Mouse (Mus musculus): Measurements from ENCODE around the gene Rpp14.
"Not testable (repeated sequence)": the region's sequence is repeated elsewhere in the genome, so short reads cannot be mapped to it uniquely, and the experiment has no call there.

Rpp14 gene

GRCm38 (mm10) chr14:8112036-8112435 is 31.9 kb downstream of the Rpp14 start:
- no peak for ATAC-seq (ENCODE audit: insufficient number of reproducible peaks, low FRiP score, low TSS enrichment)

DNA sequence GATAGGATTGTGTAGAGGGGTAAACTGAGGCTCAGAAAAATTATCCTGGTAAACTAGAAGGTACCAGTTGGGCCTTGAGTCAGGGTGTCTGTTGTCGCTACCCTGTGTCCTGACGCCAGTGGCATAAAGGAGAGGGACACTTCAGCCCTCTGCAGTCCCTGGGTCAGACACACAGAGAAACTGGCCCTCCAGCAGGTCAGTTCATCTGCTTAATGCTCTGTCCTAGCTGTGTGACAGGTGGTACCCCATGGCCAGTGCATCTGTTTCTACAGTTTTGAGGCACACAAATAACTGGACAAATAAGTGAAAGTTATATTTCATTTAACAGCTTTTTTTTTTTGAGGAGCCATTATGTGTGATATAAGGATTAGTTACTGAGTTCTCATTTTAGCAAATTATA is 33.4 kb downstream of the Rpp14 start:
- peak; percentile 63 for ATAC-seq (ENCODE audit: insufficient number of reproducible peaks, low FRiP score, low TSS enrichment)

DNA sequence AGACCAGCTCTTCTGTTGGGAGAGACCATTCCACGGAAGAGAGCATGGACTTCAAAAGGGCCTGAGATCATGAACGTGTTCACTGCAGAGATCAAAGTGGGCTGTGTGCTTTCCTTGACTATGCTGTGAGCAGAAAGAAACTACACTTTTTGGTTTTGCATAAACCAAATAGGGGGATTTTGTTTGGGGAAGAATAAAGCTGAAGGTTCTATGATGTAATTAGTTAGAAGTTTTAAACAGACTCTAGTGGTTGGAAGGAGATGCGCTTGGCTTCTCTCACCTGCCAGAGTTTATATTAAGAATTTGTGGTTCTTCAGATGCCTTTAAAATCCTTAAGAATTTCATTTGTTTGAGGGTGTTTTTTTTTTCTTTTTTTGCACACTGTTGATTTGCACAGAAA is 34.1 kb downstream of the Rpp14 start:
- ATAC-seq (ENCODE audit: insufficient number of reproducible peaks, low FRiP score, low TSS enrichment), result no peak

DNA sequence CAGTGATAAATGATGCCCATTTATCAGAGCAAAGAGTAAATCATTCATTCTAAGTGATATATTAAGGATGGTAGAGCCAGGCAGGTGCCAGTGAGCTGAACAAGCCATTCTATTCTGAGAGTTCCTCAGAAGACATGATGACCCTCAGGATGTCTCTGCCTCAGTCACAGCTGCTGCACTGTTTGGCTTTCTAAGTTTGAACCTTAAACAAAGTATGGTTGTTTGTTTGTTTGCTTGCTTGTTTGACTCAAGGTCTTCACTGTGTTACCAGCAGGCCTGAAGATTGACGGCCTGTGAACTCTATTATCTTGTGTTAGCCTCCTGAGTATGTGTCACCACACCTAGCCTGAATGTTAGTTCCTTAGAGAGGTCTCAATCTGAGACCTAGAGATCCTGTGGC is 34.6 kb downstream of the Rpp14 start:
- no peak for ATAC-seq (ENCODE audit: insufficient number of reproducible peaks, low FRiP score, low TSS enrichment)

DNA sequence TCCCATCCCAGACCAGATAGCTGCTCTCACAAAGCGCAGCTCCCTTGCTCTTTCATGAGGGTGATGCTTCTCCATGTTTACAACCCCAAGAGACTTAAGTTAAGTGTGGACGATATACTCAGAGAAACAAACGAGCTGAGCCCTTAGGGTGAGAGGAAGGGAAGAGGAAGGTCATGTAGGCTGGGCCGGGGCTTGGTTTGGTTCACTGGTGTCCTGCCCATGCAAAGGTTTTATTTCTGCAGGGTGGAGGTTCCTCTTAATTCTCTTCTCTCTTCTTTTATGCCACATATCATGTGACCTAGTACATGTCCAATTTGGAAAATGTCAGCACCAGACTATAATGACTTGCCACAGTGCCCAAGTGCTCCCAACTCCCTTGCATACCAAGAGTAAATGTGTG is 35.6 kb downstream of the Rpp14 start:
- ATAC-seq (ENCODE audit: insufficient number of reproducible peaks, low FRiP score, low TSS enrichment), result no peak

DNA sequence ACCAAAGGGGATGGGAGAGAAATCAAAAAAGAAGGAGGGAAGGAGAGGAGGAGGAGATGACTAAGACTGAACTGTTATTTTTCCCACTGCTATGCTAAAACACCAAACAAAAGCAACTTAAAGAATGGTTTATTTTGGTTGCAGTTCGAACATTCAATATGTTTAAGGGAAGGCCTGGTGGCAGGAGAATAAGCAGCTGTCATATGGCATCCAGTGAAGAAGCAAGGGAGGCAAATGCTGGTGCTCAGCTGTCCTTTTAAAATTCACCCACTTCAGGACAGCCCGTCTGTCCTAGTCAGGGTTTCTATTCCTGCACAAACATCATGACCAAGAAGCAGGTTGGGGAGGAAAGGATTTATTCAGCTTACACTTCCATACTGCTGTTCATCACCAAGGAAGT is 37.2 kb downstream of the Rpp14 start:
- no peak for ATAC-seq (ENCODE audit: insufficient number of reproducible peaks, low FRiP score, low TSS enrichment)

DNA sequence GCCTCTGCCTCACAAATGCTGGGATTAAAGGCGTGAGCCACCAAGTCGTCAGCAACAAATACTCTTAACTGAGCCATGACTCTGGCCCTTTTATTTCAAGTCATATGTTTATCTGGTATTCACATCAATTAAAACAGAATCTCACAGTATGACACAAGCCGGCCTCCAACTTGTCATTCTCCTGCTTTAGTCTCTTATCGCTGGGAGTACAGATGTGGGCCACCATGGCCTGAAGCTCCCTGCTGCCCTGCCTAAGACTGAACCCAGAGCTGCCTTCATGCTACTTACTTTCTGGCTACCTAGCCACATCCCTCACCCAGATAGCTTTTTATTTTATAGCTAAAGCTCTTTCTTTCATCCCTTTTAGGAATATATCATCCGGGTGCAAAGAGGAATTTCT is 39.3 kb downstream of the Rpp14 start:
- ATAC-seq (ENCODE audit: insufficient number of reproducible peaks, low FRiP score, low TSS enrichment), result no peak

DNA sequence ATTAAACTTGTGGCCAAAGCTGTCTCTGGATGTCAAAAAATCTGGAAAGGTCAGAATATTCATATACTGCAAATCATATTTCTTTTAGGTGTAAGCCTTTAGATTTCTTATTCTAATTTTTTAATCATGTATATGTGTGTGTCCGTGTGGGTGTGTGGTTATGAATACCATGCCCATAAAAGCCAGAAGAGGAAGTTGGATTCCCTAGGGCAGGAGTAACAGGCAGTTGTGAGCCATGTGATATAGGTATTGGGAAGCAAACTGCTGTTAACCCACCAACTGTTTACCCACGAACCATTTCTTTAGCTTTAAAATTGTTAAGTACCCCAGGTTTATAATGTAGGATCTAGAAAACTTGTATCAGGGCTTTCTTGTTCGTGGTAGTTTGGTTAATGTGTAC is 39.7 kb downstream of the Rpp14 start:
- no peak for ATAC-seq (ENCODE audit: insufficient number of reproducible peaks, low FRiP score, low TSS enrichment)

DNA sequence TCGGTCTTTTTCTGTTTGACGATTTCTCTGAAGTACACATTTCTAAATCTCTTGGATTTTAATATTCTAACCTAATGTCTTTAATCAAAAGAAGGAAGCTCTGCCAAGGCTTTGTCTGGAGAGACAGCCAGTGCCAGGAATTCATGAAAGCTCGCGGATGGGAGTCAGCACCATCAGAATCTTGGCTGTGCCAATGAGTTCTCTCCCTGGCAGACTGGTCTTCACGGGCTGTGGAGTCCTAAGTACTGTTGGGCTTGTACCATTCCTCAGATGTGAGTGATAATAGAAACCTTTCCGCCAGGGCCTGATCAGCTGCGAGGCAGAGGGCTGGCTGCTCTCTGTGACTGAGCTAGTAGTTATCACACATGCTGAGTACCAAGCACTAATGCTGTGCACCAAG is 43.0 kb downstream of the Rpp14 start:
- ATAC-seq (ENCODE audit: insufficient number of reproducible peaks, low FRiP score, low TSS enrichment), result peak; percentile 46; the same call in 1 of the 2 replicates

GRCm38 (mm10) chr14:8123611-8124010 is 43.4 kb downstream of the Rpp14 start:
- ATAC-seq (ENCODE audit: insufficient number of reproducible peaks, low FRiP score, low TSS enrichment), result not testable (repeated sequence)

GRCm38 (mm10) chr14:8124046-8124881 is 44.1 kb downstream of the Rpp14 start:
- ATAC-seq (ENCODE audit: insufficient number of reproducible peaks, low FRiP score, low TSS enrichment), result no peak

DNA sequence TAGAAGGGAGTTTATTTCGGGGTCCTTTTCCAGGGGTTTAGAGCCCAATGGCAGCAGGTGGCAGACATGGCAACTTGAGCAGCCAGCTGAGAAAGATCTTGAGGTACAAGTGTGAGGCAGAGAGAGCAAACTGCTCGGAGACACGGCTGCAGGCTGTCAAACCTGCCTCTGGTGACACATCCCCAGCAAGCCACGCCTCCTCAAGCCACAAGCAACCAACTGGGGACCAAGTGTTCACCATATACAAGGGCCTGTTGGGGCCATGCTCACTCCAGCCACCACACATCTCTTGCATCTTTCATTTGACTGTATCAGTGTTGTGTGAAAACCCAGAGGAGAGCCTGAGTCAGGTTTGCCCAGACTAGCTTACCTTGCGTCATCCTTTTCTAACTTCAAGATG is 47.8 kb downstream of the Rpp14 start:
- no peak for ATAC-seq (ENCODE audit: insufficient number of reproducible peaks, low FRiP score, low TSS enrichment)

GRCm38 (mm10) chr14:8132789-8133188 is 52.6 kb downstream of the Rpp14 start:
- no peak for ATAC-seq (ENCODE audit: insufficient number of reproducible peaks, low FRiP score, low TSS enrichment)

GRCm38 (mm10) chr14:8134234-8134633 is 54.1 kb downstream of the Rpp14 start:
- no peak for ATAC-seq (ENCODE audit: insufficient number of reproducible peaks, low FRiP score, low TSS enrichment)

DNA sequence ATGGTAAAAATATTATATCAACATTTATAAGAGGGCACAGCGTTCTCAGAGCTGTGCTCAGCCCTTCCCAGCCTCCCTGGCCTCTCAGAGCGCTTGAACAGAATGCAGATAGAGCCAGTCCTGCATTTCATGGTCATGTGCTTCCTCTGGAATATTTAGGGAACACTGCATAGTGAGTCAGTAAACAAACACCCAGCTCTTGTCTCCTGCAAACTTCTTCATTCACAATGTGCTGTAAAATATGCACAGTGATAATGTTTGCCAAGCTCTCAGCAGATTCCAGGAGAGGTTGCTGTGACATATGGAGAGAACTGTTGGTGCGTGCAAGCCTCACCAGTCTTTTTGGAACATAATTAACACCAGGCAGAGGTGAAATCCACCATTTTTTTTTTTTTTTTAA is 55.0 kb downstream of the Rpp14 start:
- peak; percentile 64 for ATAC-seq (ENCODE audit: insufficient number of reproducible peaks, low FRiP score, low TSS enrichment)

DNA sequence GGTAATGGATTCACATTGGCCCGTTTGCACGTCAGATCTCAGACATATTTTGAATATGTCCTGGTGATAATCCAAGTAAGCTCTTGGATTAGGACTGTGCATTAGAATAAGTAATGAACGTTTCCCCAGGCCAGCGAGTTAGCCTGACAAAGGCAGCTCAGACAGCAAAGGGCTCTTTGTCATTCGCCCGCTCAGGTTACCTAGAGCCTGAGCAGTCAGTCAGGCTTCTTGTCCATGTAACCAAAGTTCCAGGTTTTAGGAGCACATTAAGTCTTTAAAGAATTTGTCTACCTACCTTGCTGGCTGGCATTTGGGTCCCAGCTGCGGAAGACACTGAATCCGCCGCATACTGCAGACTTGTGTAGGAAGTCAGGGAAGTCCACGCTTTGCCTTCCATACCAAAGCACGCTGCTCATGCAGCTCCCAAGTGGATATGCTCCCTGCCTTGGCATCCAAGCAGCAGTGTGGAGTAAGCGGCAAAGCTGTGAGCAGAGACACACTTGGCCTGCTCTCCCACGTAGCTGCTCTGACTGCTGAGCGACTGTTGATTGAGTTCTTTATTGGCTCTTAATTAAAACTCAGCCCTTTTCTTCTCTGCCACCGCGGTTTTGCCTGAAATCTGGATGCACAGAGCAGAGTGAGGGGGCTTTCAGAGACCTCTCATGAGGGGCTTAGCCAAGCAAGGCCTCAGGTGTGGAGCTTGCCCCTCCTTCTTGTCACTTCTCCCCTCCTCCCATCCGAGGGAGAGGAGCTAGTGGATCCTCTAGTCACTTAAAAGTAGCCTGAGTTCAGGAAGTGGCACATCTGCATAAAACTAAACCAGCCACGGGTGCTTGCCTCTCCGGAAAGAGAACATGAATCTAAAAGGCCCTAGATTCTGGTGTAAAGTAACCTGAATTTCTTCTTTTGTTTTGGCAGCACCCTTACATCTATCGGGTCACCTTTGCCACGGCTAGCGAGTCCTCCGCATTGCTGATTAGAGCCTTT is 59.9 kb downstream of the Rpp14 start:
- ATAC-seq (ENCODE audit: insufficient number of reproducible peaks, low FRiP score, low TSS enrichment), result no peak

- ATAC-seq (ENCODE audit: insufficient number of reproducible peaks, low FRiP score, low TSS enrichment), result no peak
Observed at GRCm38 (mm10) chr14:8141131-8141530, 61.0 kb downstream of the Rpp14 start.
